In genomic region chr10:118050152-118050641, GRCm38 (mm10) we compare ENCODE assay signal across 16 mouse cellular contexts.
DNase-seq lines count a peak whose midpoint lies in the region; ATAC-seq and TF ChIP-seq lines count a peak whose summit lies in the region.
"Had no signal": no experiment of that assay in that cellular context is flagged by ENCODE, and none has a peak within 500 bp of the region (broad histone marks: within the 10 kb centered on the region; RNA-seq: fewer than 3 reads in every experiment).

No protein-coding gene starts in this region.

- intact Hi-C loops in heart, adult 2 months (cut with DNase I) = no loop called here

- no peak overlapping the region for H3K4me2 ChIP-seq in CH12.LX (ENCODE audit: insufficient read depth, low read depth, poor library complexity, severe bottlenecking)
- H3K4me2 ChIP-seq: embryonic facial prominence, embryonic 12.5 days; heart, embryonic 13.5 days; midbrain, embryonic 15.5 days had no signal

- no peak overlapping the region for H3K4me3 ChIP-seq in heart, adult 2 months
- H3K4me3 ChIP-seq in CH12.LX (replicated peaks in 1 of 3; ENCODE audit: low read depth in 2 of 3, low read length in 2 of 3, poor library complexity in 1 of 3) = no peak overlapping the region
- H3K4me3 ChIP-seq: embryonic facial prominence, embryonic 12.5 days; heart, embryonic 13.5 days; midbrain, embryonic 15.5 days had no signal

- in situ Hi-C loops in CH12.LX (cut with MboI; ENCODE audit: low pct_ligation_motif_present, low pct_unique_long_range_greater_than_20kb, low sequenced_read_pairs) = no loop called here

- WGBS in heart, adult 2 months = 45% methylated on average over 5 of the region's 5 CpGs

- TF ChIP-seq CTCF in heart, adult 2 months (IDR thresholded peaks at IDR 0.05) = no peak
- TF ChIP-seq CTCF in CH12.LX (conservative IDR thresholded peaks at IDR 0.05 in 1 of 2, IDR thresholded peaks at IDR 0.05 in 1 of 2; ENCODE audit: low read depth in 2 of 2, low read length in 2 of 2) = no peak

- ATAC-seq in hematopoietic stem cell, adult 5-6 weeks (replicated peaks in 1 of 2; ENCODE audit: insufficient read depth in 1 of 2, low FRiP score in 2 of 2, low TSS enrichment in 1 of 2, low read depth in 1 of 2, poor library complexity in 2 of 2, severe bottlenecking in 2 of 2) = peak; percentile 68 to 77
- ATAC-seq in monocyte, adult 5-6 weeks (replicated peaks; ENCODE audit: insufficient number of reproducible peaks, low FRiP score, low TSS enrichment, poor library complexity, severe bottlenecking) = peak; percentile 79
- ATAC-seq: intestine, postnatal 0 days; midbrain, embryonic 15.5 days had no signal

- H3K9ac ChIP-seq in heart, adult 2 months (ENCODE audit: low read depth, low read length) = no peak overlapping the region
- no peak overlapping the region for H3K9ac ChIP-seq in CH12.LX (ENCODE audit: insufficient read depth, low read depth)
- H3K9ac ChIP-seq: embryonic facial prominence, embryonic 12.5 days; heart, embryonic 13.5 days; midbrain, embryonic 15.5 days had no signal

- peaks cover 3% of the 10 kb centered on the region for H3K36me3 ChIP-seq in heart, adult 2 months (ENCODE audit: control insufficient read depth, insufficient read depth, low read length)
- no peaks in the 10 kb centered on the region for H3K36me3 ChIP-seq in CH12.LX (replicated peaks in 1 of 2; ENCODE audit: control insufficient read depth in 1 of 2, insufficient read depth in 1 of 2, low read length in 1 of 2)
- H3K36me3 ChIP-seq: embryonic facial prominence, embryonic 12.5 days; heart, embryonic 13.5 days; midbrain, embryonic 15.5 days had no signal

- no peak for TF ChIP-seq EP300 in heart, adult 2 months (IDR thresholded peaks at IDR 0.05; ENCODE audit: insufficient read depth, low read depth, low read length)
- no peak for TF ChIP-seq EP300 in CH12.LX (IDR thresholded peaks at IDR 0.05; ENCODE audit: low read length)

- peaks cover 5% of the 10 kb centered on the region for H3K4me1 ChIP-seq in heart, adult 2 months (ENCODE audit: control insufficient read depth, insufficient read depth, low read length)
- peaks cover 0 to 5% of the 10 kb centered on the region in 2 experiments; a peak in 1 of 4 replicates for H3K4me1 ChIP-seq in CH12.LX (ENCODE audit: control insufficient read depth in 1 of 2, insufficient read depth in 2 of 2)
- H3K4me1 ChIP-seq: embryonic facial prominence, embryonic 12.5 days; heart, embryonic 13.5 days; midbrain, embryonic 15.5 days had no signal

- H3K9me3 ChIP-seq in CH12.LX (replicated peaks; ENCODE audit: low read length) = peaks cover 3% of the 10 kb centered on the region
- H3K9me3 ChIP-seq: embryonic facial prominence, embryonic 12.5 days; heart, embryonic 13.5 days; midbrain, embryonic 15.5 days had no signal

- H3K27ac ChIP-seq in heart, adult 2 months = peak overlapping the region; percentile 96; the same call in 1 of the 2 replicates
- no peak overlapping the region for H3K27ac ChIP-seq in CH12.LX (ENCODE audit: insufficient read depth, low read depth)
- H3K27ac ChIP-seq: embryonic facial prominence, embryonic 12.5 days; midbrain, embryonic 15.5 days had no signal

- H3K79me2 ChIP-seq in heart, adult 2 months (replicated peaks; ENCODE audit: control insufficient read depth, insufficient read depth, low read length) = no peaks in the 10 kb centered on the region
- no peaks in the 10 kb centered on the region for H3K79me2 ChIP-seq in CH12.LX (replicated peaks; ENCODE audit: control insufficient read depth, extremely low read depth, insufficient read depth, poor library complexity, severe bottlenecking)

- dilution Hi-C loops in CH12.LX (cut with MboI; ENCODE audit: extremely low pct_ligation_motif_present, extremely low pct_unique_long_range_greater_than_20kb, low sequenced_read_pairs) = no loop called here

- no peak for TF ChIP-seq POLR2A in heart, adult 2 months (IDR thresholded peaks at IDR 0.05; ENCODE audit: insufficient read depth, low read depth, low read length)
- no peak for TF ChIP-seq POLR2A in CH12.LX (IDR thresholded peaks at IDR 0.05; ENCODE audit: low read depth, low read length)

- TF ChIP-seq RAD21 in CH12.LX (IDR thresholded peaks at IDR 0.05; ENCODE audit: low read depth, low read length) = no peak

- DNase-seq in heart, adult 2 months = no peak
- DNase-seq in heart, postnatal 4 days = no peak
- no peak for DNase-seq in CH12.LX (ENCODE audit: extremely low read depth)
- no peak for DNase-seq in layer of hippocampus, adult 9-11 months
- no peak for DNase-seq in spleen, postnatal 14 days (ENCODE audit: low spot score in 2 of 2)
- no peak for DNase-seq in urinary bladder, adult 2 months (ENCODE audit: low spot score)
- DNase-seq: adrenal gland, postnatal 14 days; cerebellum, adult 8-10 months; lung, adult 2 months; thymus, postnatal 25 days had no signal

- H3K27me3 ChIP-seq in heart, adult 2 months (ENCODE audit: control insufficient read depth, insufficient read depth, low read length) = no peaks in the 10 kb centered on the region
- H3K27me3 ChIP-seq in CH12.LX (replicated peaks) = no peaks in the 10 kb centered on the region
- H3K27me3 ChIP-seq: embryonic facial prominence, embryonic 12.5 days; heart, embryonic 13.5 days; midbrain, embryonic 15.5 days had no signal

TF ChIP-seq in CH12.LX, 34 proteins besides CTCF, POLR2A, EP300 and RAD21:
- TF ChIP-seq MAFK (IDR thresholded peaks at IDR 0.05; ENCODE audit: insufficient replicate concordance, low read length) (0 out of 2 replicates have a peak, but pooled peaks have one; percentile 13), MYC (IDR thresholded peaks at IDR 0.05; ENCODE audit: low read depth, low read length) (no peak), ELF1 (IDR thresholded peaks at IDR 0.05; ENCODE audit: low read depth, low read length) (no peak), KAT2A (IDR thresholded peaks at IDR 0.05; ENCODE audit: insufficient replicate concordance, low read length) (no peak)
